Mouse (Mus musculus): ENCODE results near the gene Mamdc4. TPM values are rescaled to one million over a fixed set of nuclear protein-coding genes. Genes with fewer than 3 reads are reported as not detected.

The Mamdc4 gene
- polyA plus RNA-seq, 2 experiments = 1.4 to 10.9 TPM

- Histone ChIP-seq H3K4me2 (replicated peaks; ENCODE audit: low read depth, low read length, severe bottlenecking) (peak overlapping the region; percentile 43), H3K4me1 (ENCODE audit: control insufficient read depth, insufficient read depth, low read length) (peaks cover 47% of the 10 kb centered on the region), H3K9ac (ENCODE audit: low read depth, low read length, severe bottlenecking) (0 out of 2 replicates have a peak overlapping the region, but pooled peaks have one; percentile 36), H3K4me3 (replicated peaks; ENCODE audit: low read length) (peak overlapping the region; percentile 26), H3K27me3 (ENCODE audit: control insufficient read depth, insufficient read depth, low read length) (peaks cover 54% of the 10 kb centered on the region), H3K27ac (replicated peaks; ENCODE audit: low read depth, low read length) (no peak overlapping the region), H3K9me3 (ENCODE audit: control insufficient read depth, low read length) (no peaks in the 10 kb centered on the region), H3K36me3 (ENCODE audit: control insufficient read depth, insufficient read depth, low read length) (peaks cover 14% of the 10 kb centered on the region)
- ATAC-seq (ENCODE audit: low FRiP score, low read depth) (no peak), DNase-seq (ENCODE audit: low spot score) (no peak)
- 5% methylated on average over 73 of the region's 77 CpGs for WGBS
- TF ChIP-seq POLR2A (IDR thresholded peaks at IDR 0.05; ENCODE audit: borderline replicate concordance, extremely low read depth, insufficient read depth, insufficient read length) = no peak
These were observed 4.4 kb upstream of the Mamdc4 start for GRCm38 (mm10) chr2:25578796-25579736.

GRCm38 (mm10) chr2:25577951-25578795, 3.5 kb upstream of the Mamdc4 start:
- no peak for ATAC-seq (ENCODE audit: low FRiP score, low read depth)
- H3K27me3 ChIP-seq (ENCODE audit: control insufficient read depth, insufficient read depth, low read length) = peaks cover 54% of the 10 kb centered on the region
- H3K36me3 ChIP-seq (ENCODE audit: control insufficient read depth, insufficient read depth, low read length) = peaks cover 6% of the 10 kb centered on the region
- TF ChIP-seq POLR2A (IDR thresholded peaks at IDR 0.05; ENCODE audit: borderline replicate concordance, extremely low read depth, insufficient read depth, insufficient read length) = no peak
- peak overlapping the region; percentile 43 for H3K4me2 ChIP-seq (replicated peaks; ENCODE audit: low read depth, low read length, severe bottlenecking)
- peak overlapping the region; percentile 26 for H3K4me3 ChIP-seq (replicated peaks; ENCODE audit: low read length)
- 6% methylated on average over 58 of the region's 75 CpGs for WGBS
- peaks cover 56% of the 10 kb centered on the region for H3K4me1 ChIP-seq (ENCODE audit: control insufficient read depth, insufficient read depth, low read length)
- peak overlapping the region; percentile 36; the same call in 1 of the 2 replicates for H3K9ac ChIP-seq (ENCODE audit: low read depth, low read length, severe bottlenecking)
- no peaks in the 10 kb centered on the region for H3K9me3 ChIP-seq (ENCODE audit: control insufficient read depth, low read length)
- no peak for DNase-seq (ENCODE audit: low spot score)
- no peak overlapping the region for H3K27ac ChIP-seq (replicated peaks; ENCODE audit: low read depth, low read length)

DNA sequence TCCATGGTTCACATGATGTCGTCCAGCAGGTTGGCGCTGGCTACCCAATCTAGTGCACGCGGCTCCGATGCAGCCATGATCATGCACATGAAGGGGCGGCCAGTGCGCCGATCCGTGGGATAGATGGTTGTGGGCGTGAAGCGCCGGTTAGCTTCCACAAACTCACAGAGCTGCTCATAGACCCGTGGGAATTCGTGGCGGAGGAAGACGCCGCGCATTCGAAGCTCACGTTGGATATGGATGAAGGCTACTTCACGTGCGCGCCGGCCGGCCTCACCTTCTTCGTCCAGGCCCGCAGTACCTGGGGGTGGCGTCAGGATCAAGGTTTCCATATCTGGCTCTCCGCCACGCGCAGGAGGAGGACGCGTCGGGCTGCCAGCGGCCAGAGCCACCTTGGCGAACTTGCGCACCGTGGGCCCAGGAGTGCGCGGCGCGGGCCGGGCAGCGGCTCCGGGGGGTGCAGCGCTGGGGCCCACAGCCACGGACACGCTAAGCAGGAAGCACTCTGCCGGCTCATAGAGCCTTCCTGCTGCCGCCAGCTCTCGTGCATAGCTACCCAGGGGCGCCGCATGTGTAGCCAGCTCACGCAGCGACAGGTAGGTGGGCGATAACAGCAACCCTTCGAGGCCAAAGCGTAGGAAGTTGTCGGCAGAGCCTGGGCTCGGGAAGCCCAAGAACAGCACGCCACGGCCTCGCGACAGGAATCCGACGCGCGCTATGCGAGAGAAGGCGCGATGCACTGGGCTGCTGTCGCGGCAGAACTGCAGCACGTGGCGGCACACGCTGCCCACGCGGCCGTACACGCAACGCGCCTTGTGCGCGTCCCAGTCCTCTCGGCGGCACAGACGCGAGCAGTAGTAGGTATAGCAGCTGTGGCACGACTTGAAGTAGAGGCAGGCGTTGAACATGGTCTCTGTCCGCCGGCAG, 2.6 kb upstream of the Mamdc4 start:
- Histone ChIP-seq H3K27me3 (ENCODE audit: control insufficient read depth, insufficient read depth, low read length) (peaks cover 54% of the 10 kb centered on the region), H3K36me3 (ENCODE audit: control insufficient read depth, insufficient read depth, low read length) (0 out of 2 replicates have a peak, but pooled peaks cover 6% of the 10 kb centered on the region), H3K4me3 (replicated peaks; ENCODE audit: low read length) (peak overlapping the region; percentile 26), H3K27ac (replicated peaks; ENCODE audit: low read depth, low read length) (no peak overlapping the region), H3K9ac (ENCODE audit: low read depth, low read length, severe bottlenecking) (peak overlapping the region; percentile 36; the same call in 1 of the 2 replicates), H3K4me2 (replicated peaks; ENCODE audit: low read depth, low read length, severe bottlenecking) (peak overlapping the region; percentile 43), H3K9me3 (ENCODE audit: control insufficient read depth, low read length) (no peaks in the 10 kb centered on the region), H3K4me1 (ENCODE audit: control insufficient read depth, insufficient read depth, low read length) (peaks cover 55% of the 10 kb centered on the region)
- DNase-seq (ENCODE audit: low spot score) (no peak), ATAC-seq (ENCODE audit: low FRiP score, low read depth) (no peak)
- 16% methylated on average over 85 of the region's 92 CpGs for WGBS
- TF ChIP-seq POLR2A (IDR thresholded peaks at IDR 0.05; ENCODE audit: borderline replicate concordance, extremely low read depth, insufficient read depth, insufficient read length) = no peak

DNA sequence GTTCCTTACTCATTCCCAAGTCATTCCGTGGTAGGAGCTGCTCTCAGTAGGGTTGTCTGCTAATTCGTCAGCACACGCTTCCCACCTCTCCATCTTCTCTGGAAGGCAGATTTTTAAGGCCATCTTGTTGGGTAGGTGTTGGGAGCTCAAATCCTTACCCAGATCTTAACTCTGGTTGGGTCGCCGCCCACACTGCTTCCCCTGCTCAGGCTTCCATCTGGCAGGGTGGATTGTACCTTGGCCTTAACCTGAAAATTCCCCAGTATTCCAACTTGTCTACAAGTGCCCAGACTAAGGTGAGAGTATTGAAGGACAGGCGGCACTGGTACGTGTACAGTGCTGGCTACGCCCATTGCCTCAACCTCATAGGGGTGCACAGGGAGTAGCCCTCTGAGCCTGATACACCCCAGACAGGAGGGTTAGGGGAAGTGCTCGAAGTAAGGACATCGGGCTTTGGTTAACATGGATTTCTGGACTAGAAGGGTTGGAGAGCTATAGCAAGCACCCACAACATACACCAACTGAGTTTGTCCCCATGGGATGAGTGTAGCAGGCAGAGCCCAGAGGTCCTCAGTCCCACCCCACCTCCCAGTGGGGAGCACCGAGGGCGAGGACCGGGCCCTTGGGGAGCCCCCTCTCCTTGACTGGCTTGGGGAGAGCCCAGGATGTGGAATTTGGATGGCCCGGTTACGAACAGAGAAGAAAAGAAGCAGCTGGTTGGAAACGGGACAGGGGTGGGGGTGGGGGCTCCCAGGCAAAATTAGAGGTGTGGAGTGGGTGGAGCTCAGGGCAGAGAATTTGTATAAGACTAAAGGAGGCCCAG, 1.6 kb upstream of the Mamdc4 start:
- ATAC-seq (ENCODE audit: low FRiP score, low read depth) (no peak), DNase-seq (ENCODE audit: low spot score) (no peak)
- H3K4me1 ChIP-seq (ENCODE audit: control insufficient read depth, insufficient read depth, low read length) = peaks cover 48% of the 10 kb centered on the region
- 79% methylated on average over 16 of the region's 16 CpGs for WGBS
- H3K4me2 ChIP-seq (replicated peaks; ENCODE audit: low read depth, low read length, severe bottlenecking) = peak overlapping the region; percentile 70; the same call in 1 of the 2 replicates
- no peaks in the 10 kb centered on the region for H3K9me3 ChIP-seq (ENCODE audit: control insufficient read depth, low read length)
- peaks cover 15% of the 10 kb centered on the region for H3K36me3 ChIP-seq (ENCODE audit: control insufficient read depth, insufficient read depth, low read length)
- peak overlapping the region; percentile 48; the same call in 1 of the 2 replicates for H3K4me3 ChIP-seq (replicated peaks; ENCODE audit: low read length)
- H3K9ac ChIP-seq (ENCODE audit: low read depth, low read length, severe bottlenecking) = peak overlapping the region; percentile 58; the same call in 1 of the 2 replicates
- H3K27me3 ChIP-seq (ENCODE audit: control insufficient read depth, insufficient read depth, low read length) = peaks cover 52% of the 10 kb centered on the region
- no peak for TF ChIP-seq POLR2A (IDR thresholded peaks at IDR 0.05; ENCODE audit: borderline replicate concordance, extremely low read depth, insufficient read depth, insufficient read length)
- H3K27ac ChIP-seq (replicated peaks; ENCODE audit: low read depth, low read length) = no peak overlapping the region

Data from limb, embryonic 14.5 days (tissue).